ENCODE assay signal across 47 mouse cellular contexts in genomic region chr7:34276066-34276465, GRCm38 (mm10). TPM values are rescaled to one million over a fixed set of nuclear protein-coding genes. Genes with fewer than 3 reads are reported as not detected.
"Had no signal": no experiment of that assay in that cellular context is flagged by ENCODE, and none has a peak within 500 bp of the region (broad histone marks: within the 10 kb centered on the region; RNA-seq: fewer than 3 reads in every experiment).

No protein-coding gene starts in this region.

- H3K27ac ChIP-seq: heart, embryonic 13.5 days; heart, embryonic 15.5 days; hindbrain, embryonic 10.5 days; hindbrain, embryonic 12.5 days; hindbrain, embryonic 13.5 days; hindbrain, embryonic 14.5 days; hindbrain, embryonic 15.5 days; hindbrain, postnatal 0 days; intestine, embryonic 15.5 days; kidney, embryonic 15.5 days; kidney, postnatal 0 days; layer of hippocampus, adult 2 months; left cerebral cortex, adult 2 months had no signal

- DNase-seq: heart, postnatal 10 days; heart, postnatal 14 days; heart, postnatal 36 days; heart, postnatal 4 days; kidney, adult 11 months; kidney, adult 18-20 months; kidney, adult 2 months; kidney, adult 8-10 months; kidney, adult 9 months; kidney, postnatal 10 days; kidney, postnatal 14 days; kidney, postnatal 25 days; kidney, postnatal 36 days; kidney, postnatal 4 days; layer of hippocampus, adult 9-11 months; layer of hippocampus, postnatal 36 days had no signal

- ATAC-seq: hindbrain, embryonic 16.5 days; hindbrain, postnatal 0 days; inflammation-experienced regulatory T-cells, adult 6 months; intestine, embryonic 15.5 days; intestine, embryonic 16.5 days; intestine, postnatal 0 days had no signal

- H3K9me3 ChIP-seq: heart, embryonic 15.5 days; hindbrain, embryonic 10.5 days; hindbrain, embryonic 12.5 days; hindbrain, embryonic 13.5 days; hindbrain, embryonic 15.5 days; intestine, embryonic 15.5 days; kidney, embryonic 15.5 days had no signal

- H3K36me3 ChIP-seq: heart, embryonic 15.5 days; hindbrain, embryonic 12.5 days; hindbrain, embryonic 13.5 days; intestine, embryonic 15.5 days had no signal

- H3K4me1 ChIP-seq: hindbrain, embryonic 10.5 days; hindbrain, embryonic 12.5 days; hindbrain, embryonic 13.5 days; hindbrain, embryonic 15.5 days; intestine, embryonic 15.5 days; kidney, embryonic 15.5 days had no signal

- H3K9ac ChIP-seq: heart, embryonic 12.5 days; heart, embryonic 13.5 days; heart, embryonic 15.5 days; hindbrain, embryonic 12.5 days; hindbrain, embryonic 13.5 days; hindbrain, embryonic 14.5 days; hindbrain, embryonic 15.5 days; intestine, embryonic 15.5 days; kidney, embryonic 15.5 days had no signal

- H3K4me3 ChIP-seq: heart, embryonic 12.5 days; heart, embryonic 13.5 days; heart, embryonic 15.5 days; hindbrain, embryonic 10.5 days; hindbrain, embryonic 12.5 days; hindbrain, embryonic 13.5 days; hindbrain, embryonic 15.5 days; intestine, embryonic 15.5 days; kidney, embryonic 15.5 days; layer of hippocampus, adult 2 months; left cerebral cortex, adult 2 months had no signal

- H3K4me2 ChIP-seq: heart, embryonic 11.5 days; heart, embryonic 12.5 days; heart, embryonic 13.5 days; heart, embryonic 15.5 days; hindbrain, embryonic 12.5 days; hindbrain, embryonic 13.5 days; hindbrain, embryonic 14.5 days; hindbrain, embryonic 15.5 days; intestine, embryonic 15.5 days; kidney, embryonic 15.5 days had no signal

- H3K27me3 ChIP-seq: heart, embryonic 12.5 days; heart, embryonic 13.5 days; heart, embryonic 15.5 days; hindbrain, embryonic 12.5 days; hindbrain, embryonic 13.5 days; hindbrain, embryonic 15.5 days; intestine, embryonic 15.5 days; kidney, embryonic 15.5 days had no signal

RNA-seq across cellular contexts. Expression of gene Gm6096, which starts 25.2 kb away (rescaled TPM):
- total RNA-seq: heart, postnatal 10 days; heart, postnatal 14 days; heart, postnatal 25 days; heart, postnatal 36 days; heart, postnatal 4 days; hematopoietic stem cell, adult 5-6 weeks; hindbrain, postnatal 0 days; layer of hippocampus, adult 18-20 months; layer of hippocampus, adult 2 months; layer of hippocampus, adult 8-10 months; layer of hippocampus, postnatal 10 days; layer of hippocampus, postnatal 14 days; layer of hippocampus, postnatal 25 days; layer of hippocampus, postnatal 36 days; left cerebral cortex, adult 18-20 months; left cerebral cortex, adult 2 months had no signal
- polyA plus RNA-seq: heart, postnatal 0 days; hindbrain, embryonic 10.5 days; hindbrain, embryonic 12.5 days; hindbrain, embryonic 13.5 days; hindbrain, embryonic 15.5 days; hindbrain, postnatal 0 days; inflammation-experienced regulatory T-cells, adult 6 months; intestine, embryonic 14.5 days; intestine, embryonic 15.5 days; intestine, embryonic 16.5 days; intestine, postnatal 0 days; kidney, adult 2 months; kidney, embryonic 14.5 days; kidney, embryonic 15.5 days; large intestine, adult 2 months had no signal
